Mouse (Mus musculus) myocyte (in vitro differentiated cells): Measurements from ENCODE around the gene Trib3. TPM values are rescaled to one million over a fixed set of nuclear protein-coding genes. Genes with fewer than 3 reads are reported as not detected.

Source experiments
- H3K27me3 ChIP-seq: one replicate; pipeline ENCODE4 v1.6.1; 2011; ENCODE audit not compliant: control insufficient read depth, insufficient read depth, insufficient read length
- H3K36me3 ChIP-seq: one replicate; pipeline ENCODE4 v1.6.1; 2011; ENCODE audit not compliant: control insufficient read depth, insufficient read depth
- H3K4me2 ChIP-seq: one replicate; pipeline ENCODE4 v1.6.1; 2011; ENCODE audit warnings: low read depth, control low read depth
- H3K4me3 ChIP-seq: one replicate; pipeline ENCODE4 v1.5.1; 2011; ENCODE audit warnings: mild to moderate bottlenecking, control low read depth, moderate library complexity
- H3K79me2 ChIP-seq: one replicate; pipeline ENCODE4 v1.6.1; 2011; ENCODE audit not compliant: control insufficient read depth, insufficient read depth
- H3ac ChIP-seq: one replicate; pipeline ENCODE4 v1.6.1; 2011; ENCODE audit not compliant: control insufficient read depth, insufficient read length
- CEBPB ChIP-seq: IDR thresholded peaks from 2 replicates; pipeline ENCODE4 v1.6.1; 2011; ENCODE audit warnings: mild to moderate bottlenecking, moderate library complexity; ENCODE audit not compliant: poor library complexity, insufficient read depth, severe bottlenecking
- E2F4 ChIP-seq: IDR thresholded peaks from one replicate; pipeline ENCODE4 v1.6.1; 2011; ENCODE audit warnings: mild to moderate bottlenecking, control low read depth, moderate library complexity; ENCODE audit not compliant: insufficient read depth
- MAX ChIP-seq: IDR thresholded peaks from one replicate; pipeline ENCODE4 v1.6.1; 2011; ENCODE audit warnings: low read depth, mild to moderate bottlenecking, control low read depth
- MYOD1 ChIP-seq, 3 experiments: IDR thresholded peaks; one replicate each; pipeline ENCODE4 v1.6.1; 2011; ENCODE audit warnings: control low read depth in 2 of 3, low read depth in 2 of 3, mild to moderate bottlenecking in 2 of 3, moderate library complexity in 1 of 3; ENCODE audit not compliant: insufficient read length in 2 of 3, control insufficient read depth in 1 of 3
- MYOG ChIP-seq, 3 experiments: IDR thresholded peaks; one replicate each; pipeline ENCODE4 v1.6.1; 2011; ENCODE audit warnings: control low read depth in 2 of 3, low read depth in 2 of 3, mild to moderate bottlenecking in 2 of 3; ENCODE audit not compliant: insufficient read length in 2 of 3, control insufficient read depth in 1 of 3, insufficient read depth in 1 of 3
- POLR2A ChIP-seq: IDR thresholded peaks from one replicate; pipeline ENCODE4 v1.6.1; 2011; ENCODE audit warnings: low read depth, mild to moderate bottlenecking, control low read depth, moderate library complexity; ENCODE audit not compliant: insufficient read length
- POLR2AphosphoS2 ChIP-seq: IDR thresholded peaks from one replicate; pipeline ENCODE4 v1.6.1; 2011; ENCODE audit warnings: low read depth, control low read depth; ENCODE audit not compliant: insufficient read length
- REST ChIP-seq: IDR thresholded peaks from one replicate; pipeline ENCODE4 v1.6.1; 2011; ENCODE audit warnings: mild to moderate bottlenecking, control low read depth, moderate library complexity; ENCODE audit not compliant: insufficient read depth, insufficient read length
- SRF ChIP-seq: IDR thresholded peaks from one replicate; pipeline ENCODE4 v1.6.1; 2011; ENCODE audit warnings: low read depth; ENCODE audit not compliant: control insufficient read depth, insufficient read length
- TCF12 ChIP-seq: IDR thresholded peaks from one replicate; pipeline ENCODE4 v1.6.1; 2011; ENCODE audit warnings: mild to moderate bottlenecking, control low read depth; ENCODE audit not compliant: poor library complexity, insufficient read depth, severe bottlenecking
- TCF3 ChIP-seq: IDR thresholded peaks from one replicate; pipeline ENCODE4 v1.6.1; 2011; ENCODE audit warnings: low read depth, control low read depth; ENCODE audit not compliant: insufficient read length
- USF1 ChIP-seq: IDR thresholded peaks from one replicate; pipeline ENCODE4 v1.6.1; 2011; ENCODE audit warnings: low read depth, mild to moderate bottlenecking, control low read depth, moderate library complexity
- polyA plus RNA-seq: library from polyadenylated mRNA; unstranded; fragments of >200 nt; fragmentation: generic; extraction: Trizol; gene quantifications from one replicate; pipeline ENCODE4 v1.2.1, GENCODE M21; 2012; ENCODE audit warnings: missing spikeins

The Trib3 gene
- polyA plus RNA-seq, 1 experiment = 410 TPM

DNA sequence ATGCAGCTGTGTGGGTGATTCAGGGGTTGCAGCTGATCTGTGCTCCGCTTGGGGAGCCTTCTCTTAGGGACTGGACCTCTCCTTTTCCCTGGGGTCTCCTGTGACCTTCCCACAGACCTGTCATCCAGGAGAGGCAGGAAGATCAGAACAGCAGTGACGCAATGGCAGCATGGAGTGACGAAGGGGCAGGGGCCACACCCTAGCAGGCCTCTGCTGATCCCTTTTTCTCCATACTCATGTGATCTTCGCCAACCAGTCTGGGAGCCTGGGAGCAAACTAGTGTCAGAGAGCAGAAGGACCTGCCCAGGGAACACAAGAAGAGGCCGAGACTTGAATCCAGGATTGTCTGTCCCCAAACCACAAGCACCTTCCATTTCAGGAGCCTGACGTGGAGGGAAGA lies 5.4 kb upstream of the Trib3 start:
- Histone ChIP-seq H3K27me3 (no peaks in the 10 kb centered on the region), H3K36me3 (no peaks in the 10 kb centered on the region), H3K4me2 (peak overlapping the region; percentile 70), H3ac (no peak overlapping the region), H3K4me3 (no peak overlapping the region), H3K79me2 (no peaks in the 10 kb centered on the region)
- TF ChIP-seq MYOD1 (IDR thresholded peaks at IDR 0.05; ENCODE audit: control insufficient read depth in 1 of 3, insufficient read length in 2 of 3, low read depth in 2 of 3) (peak in 1 of 3 experiments; percentile 45), CEBPB (0 out of 2 replicates have a peak, but pooled peaks have one; percentile 29), SRF (no peak)

DNA sequence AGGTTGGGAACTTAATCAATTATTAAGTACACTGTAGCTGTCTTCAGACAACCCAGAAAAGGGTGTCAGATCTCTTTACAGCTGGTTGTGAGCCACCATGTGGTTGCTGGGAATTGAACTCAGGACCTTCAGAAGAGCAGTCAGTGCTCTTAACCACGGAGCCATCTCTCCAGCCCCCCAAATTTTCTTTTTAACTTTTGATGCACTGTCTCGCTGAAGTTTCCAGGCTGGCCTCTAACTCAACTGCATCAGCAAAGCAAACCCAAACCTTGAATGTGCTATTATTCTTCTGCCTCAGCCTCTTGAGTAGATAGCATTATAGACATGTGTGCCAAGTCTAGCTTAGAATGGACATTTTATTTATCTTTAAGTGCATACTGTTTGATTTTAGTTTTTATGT lies 3.9 kb upstream of the Trib3 start:
- no peak overlapping the region for H3ac ChIP-seq
- H3K4me3 ChIP-seq = no peak overlapping the region
- H3K79me2 ChIP-seq = peaks cover 4% of the 10 kb centered on the region
- H3K4me2 ChIP-seq = no peak overlapping the region
- no peak for TF ChIP-seq E2F4
- no peak for TF ChIP-seq TCF3
- no peak for TF ChIP-seq POLR2AphosphoS2
- TF ChIP-seq POLR2A = no peak
- TF ChIP-seq CEBPB = no peak
- TF ChIP-seq MAX = no peak
- TF ChIP-seq MYOD1 (IDR thresholded peaks at IDR 0.05; ENCODE audit: control insufficient read depth in 1 of 3, insufficient read length in 2 of 3, low read depth in 2 of 3) = no peak
- no peak for TF ChIP-seq TCF12
- no peak for TF ChIP-seq REST
- no peak for TF ChIP-seq USF1
- TF ChIP-seq SRF = no peak
- no peak for TF ChIP-seq MYOG (IDR thresholded peaks at IDR 0.05; ENCODE audit: control insufficient read depth in 1 of 3, insufficient read depth in 1 of 3, insufficient read length in 2 of 3, low read depth in 2 of 3)
- H3K27me3 ChIP-seq = no peaks in the 10 kb centered on the region
- peaks cover under 1% of the 10 kb centered on the region for H3K36me3 ChIP-seq

GRCm38 (mm10) chr2:152346776-152347465 lies 3.1 kb upstream of the Trib3 start:
- Histone ChIP-seq H3ac (no peak overlapping the region), H3K4me2 (no peak overlapping the region), H3K79me2 (peaks cover 12% of the 10 kb centered on the region), H3K4me3 (no peak overlapping the region), H3K36me3 (peaks cover 8% of the 10 kb centered on the region), H3K27me3 (no peaks in the 10 kb centered on the region)
- no peak for TF ChIP-seq MAX
- TF ChIP-seq CEBPB = no peak
- TF ChIP-seq TCF12 = no peak
- TF ChIP-seq MYOD1 (IDR thresholded peaks at IDR 0.05; ENCODE audit: control insufficient read depth in 1 of 3, insufficient read length in 2 of 3, low read depth in 2 of 3) = no peak
- TF ChIP-seq USF1 = no peak
- TF ChIP-seq POLR2AphosphoS2 = no peak
- no peak for TF ChIP-seq TCF3
- no peak for TF ChIP-seq MYOG (IDR thresholded peaks at IDR 0.05; ENCODE audit: control insufficient read depth in 1 of 3, insufficient read depth in 1 of 3, insufficient read length in 2 of 3, low read depth in 2 of 3)
- no peak for TF ChIP-seq POLR2A
- no peak for TF ChIP-seq E2F4
- TF ChIP-seq SRF = no peak
- TF ChIP-seq REST = no peak

- Histone ChIP-seq H3ac (no peak overlapping the region), H3K36me3 (peaks cover 23% of the 10 kb centered on the region), H3K79me2 (peaks cover 28% of the 10 kb centered on the region), H3K27me3 (no peaks in the 10 kb centered on the region), H3K4me3 (no peak overlapping the region), H3K4me2 (no peak overlapping the region)
- TF ChIP-seq SRF (no peak), MAX (no peak), USF1 (no peak), REST (no peak), E2F4 (no peak), CEBPB (no peak), MYOG (IDR thresholded peaks at IDR 0.05; ENCODE audit: control insufficient read depth in 1 of 3, insufficient read depth in 1 of 3, insufficient read length in 2 of 3, low read depth in 2 of 3) (no peak), TCF3 (no peak), TCF12 (no peak), MYOD1 (IDR thresholded peaks at IDR 0.05; ENCODE audit: control insufficient read depth in 1 of 3, insufficient read length in 2 of 3, low read depth in 2 of 3) (no peak), POLR2AphosphoS2 (no peak), POLR2A (no peak)
Measured at GRCm38 (mm10) chr2:152345393-152345792, 1.6 kb upstream of the Trib3 start.

- no peak for TF ChIP-seq TCF3
- TF ChIP-seq SRF = no peak
- no peak for TF ChIP-seq CEBPB
- TF ChIP-seq MYOG (IDR thresholded peaks at IDR 0.05; ENCODE audit: control insufficient read depth in 1 of 3, insufficient read depth in 1 of 3, insufficient read length in 2 of 3, low read depth in 2 of 3) = no peak
- no peaks in the 10 kb centered on the region for H3K27me3 ChIP-seq
- H3K4me2 ChIP-seq = peak overlapping the region; percentile 84
- H3K36me3 ChIP-seq = peaks cover 28% of the 10 kb centered on the region
- H3K4me3 ChIP-seq = no peak overlapping the region
- peaks cover 33% of the 10 kb centered on the region for H3K79me2 ChIP-seq
- H3ac ChIP-seq = no peak overlapping the region
Measured at GRCm38 (mm10) chr2:152344909-152345308, 1.1 kb upstream of the Trib3 start.
